Mouse (Mus musculus) forebrain, embryonic 15.5 days (tissue): ENCODE results near the gene Gpr153. TPM values are rescaled to one million over a fixed set of nuclear protein-coding genes. Genes with fewer than 3 reads are reported as not detected.

Experiments
- ATAC-seq: fragments of 200-750 bp; cut with Nextera tagmentation; replicated peaks from 2 replicates; pipeline ENCODE4 v1.8.0; 2017; ENCODE audit warnings: mild to moderate bottlenecking, moderate TSS enrichment, moderate library complexity
- H3K27ac ChIP-seq: fragments of 300-500 bp; sonication (generic); replicated peaks from 2 replicates; pipeline ENCODE4 v1.5.1; 2015; ENCODE audit warnings: mild to moderate bottlenecking, inconsistent platforms
- H3K27me3 ChIP-seq: fragments of 300-500 bp; sonication (generic); 2 replicates; pipeline ENCODE4 v1.6.1; 2015; ENCODE audit warnings: inconsistent platforms
- H3K36me3 ChIP-seq: fragments of 300-500 bp; sonication (generic); 2 replicates; pipeline ENCODE4 v1.6.1; 2015; ENCODE audit warnings: mild to moderate bottlenecking, inconsistent platforms
- H3K4me1 ChIP-seq: fragments of 300-500 bp; sonication (generic); 2 replicates; pipeline ENCODE4 v1.6.1; 2015; ENCODE audit warnings: inconsistent platforms
- H3K4me2 ChIP-seq: fragments of 300-500 bp; sonication (generic); replicated peaks from 2 replicates; pipeline ENCODE4 v1.6.1; 2015; ENCODE audit warnings: mild to moderate bottlenecking, inconsistent platforms
- H3K4me3 ChIP-seq: fragments of 300-500 bp; sonication (generic); 2 replicates; pipeline ENCODE4 v1.5.1; 2015; ENCODE audit warnings: mild to moderate bottlenecking, inconsistent platforms
- H3K9ac ChIP-seq: fragments of 300-500 bp; sonication (generic); replicated peaks from 2 replicates; pipeline ENCODE4 v1.6.1; 2015; ENCODE audit warnings: mild to moderate bottlenecking, inconsistent platforms
- H3K9me3 ChIP-seq: fragments of 300-500 bp; sonication (generic); 2 replicates; pipeline ENCODE4 v1.6.1; 2016; ENCODE audit warnings: inconsistent platforms
- WGBS: fragments of 180-500 bp; shearing (Covaris S2); methylation state at CpG from one replicate; pipeline ENCODE4 v1.1.7; 2015; ENCODE audit warnings: mixed read lengths; 5-methylcytosine and 5-hydroxymethylcytosine counted together
- polyA plus RNA-seq: library from polyadenylated mRNA; unstranded; fragments of >200 nt; fragmentation: Nextera tagmentation; extraction: Ambion mirVana; gene quantifications from 2 replicates; pipeline ENCODE4 v1.2.1, GENCODE M21; 2015

Gpr153 gene
- polyA plus RNA-seq, 1 experiment from 2014 or later = 6.3 TPM

DNA sequence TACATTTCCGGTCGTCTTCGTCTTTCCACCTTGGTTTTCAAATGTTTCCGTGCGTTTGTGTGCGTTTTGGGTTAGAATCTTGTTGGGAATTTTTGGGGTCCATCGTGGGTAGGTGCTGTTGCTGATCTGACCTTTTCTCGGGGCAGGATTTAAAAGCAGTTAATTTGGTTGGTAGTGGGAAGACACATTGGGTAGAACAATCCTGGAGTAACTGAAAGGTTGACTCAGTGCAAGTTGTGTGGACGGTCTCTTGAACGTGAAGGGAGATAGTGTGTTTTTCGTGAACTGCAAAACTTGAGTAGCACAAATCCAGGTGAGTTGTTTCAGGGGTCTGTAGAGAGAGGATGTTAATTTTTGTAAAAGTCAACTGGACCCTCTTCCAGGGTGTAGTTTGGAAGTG is 52.5 kb downstream of the Gpr153 start:
- no peak for ATAC-seq
- 1% methylated on average over 11 of the region's 11 CpGs for WGBS
- Histone ChIP-seq H3K4me3 (peak overlapping the region; percentile 91), H3K27ac (no peak overlapping the region), H3K4me2 (peak overlapping the region; percentile 76), H3K27me3 (no peaks in the 10 kb centered on the region), H3K9ac (peak overlapping the region; percentile 93), H3K4me1 (peaks cover 15% of the 10 kb centered on the region), H3K36me3 (peaks cover 28% of the 10 kb centered on the region), H3K9me3 (no peaks in the 10 kb centered on the region)

DNA sequence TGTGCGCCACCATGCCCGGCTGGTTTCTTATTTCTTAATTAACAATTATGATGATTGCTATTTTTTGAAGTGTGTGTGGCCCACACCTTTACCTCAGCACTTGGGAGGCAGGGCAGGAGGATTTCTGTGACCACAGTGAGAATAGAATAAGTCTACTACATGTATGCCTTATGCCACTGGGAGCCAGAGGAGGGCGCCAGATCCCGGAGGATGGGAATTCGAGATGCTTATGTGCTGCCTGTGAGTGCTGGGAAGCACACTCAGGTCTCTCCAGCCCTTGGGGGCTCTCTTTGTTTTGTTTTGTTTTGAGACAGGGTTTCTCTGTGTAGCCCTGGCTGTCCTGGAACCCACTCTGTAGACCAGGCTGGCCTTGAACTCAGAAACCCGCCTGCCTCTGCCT is 54.7 kb downstream of the Gpr153 start:
- Histone ChIP-seq H3K9ac (no peak overlapping the region), H3K27me3 (no peaks in the 10 kb centered on the region), H3K36me3 (peaks cover 49% of the 10 kb centered on the region), H3K27ac (no peak overlapping the region), H3K4me2 (no peak overlapping the region), H3K9me3 (no peaks in the 10 kb centered on the region), H3K4me3 (no peak overlapping the region), H3K4me1 (peaks cover 15% of the 10 kb centered on the region)
- WGBS = 80% methylated on average over 6 of the region's 6 CpGs
- no peak for ATAC-seq

DNA sequence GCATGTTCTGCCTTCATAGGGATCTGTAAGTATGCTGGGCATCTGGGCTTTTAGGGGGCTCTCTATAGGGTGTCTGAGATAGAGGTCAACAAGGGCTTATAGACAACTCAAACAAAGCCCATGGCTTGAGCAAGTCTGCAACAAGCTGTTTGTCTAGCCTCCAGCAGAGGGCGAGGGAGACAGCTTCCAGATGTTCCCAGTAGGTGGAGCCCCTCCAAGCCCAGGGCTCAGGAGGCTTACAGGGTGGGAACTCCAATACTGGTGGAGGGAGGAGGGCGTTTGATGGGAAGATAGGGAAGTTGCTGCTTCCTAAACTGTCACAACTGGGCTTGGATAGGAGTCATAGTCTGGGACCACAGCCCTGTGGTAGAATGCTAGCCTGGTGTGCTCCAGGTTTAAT is 58.9 kb downstream of the Gpr153 start:
- WGBS = 36% methylated on average over 2 of the region's 2 CpGs
- Histone ChIP-seq H3K9me3 (no peaks in the 10 kb centered on the region), H3K9ac (no peak overlapping the region), H3K4me3 (no peak overlapping the region), H3K36me3 (peaks cover 67% of the 10 kb centered on the region), H3K27me3 (no peaks in the 10 kb centered on the region), H3K27ac (no peak overlapping the region), H3K4me2 (no peak overlapping the region), H3K4me1 (no peaks in the 10 kb centered on the region)
- ATAC-seq = peak; percentile 60; the same call in 1 of the 2 replicates

DNA sequence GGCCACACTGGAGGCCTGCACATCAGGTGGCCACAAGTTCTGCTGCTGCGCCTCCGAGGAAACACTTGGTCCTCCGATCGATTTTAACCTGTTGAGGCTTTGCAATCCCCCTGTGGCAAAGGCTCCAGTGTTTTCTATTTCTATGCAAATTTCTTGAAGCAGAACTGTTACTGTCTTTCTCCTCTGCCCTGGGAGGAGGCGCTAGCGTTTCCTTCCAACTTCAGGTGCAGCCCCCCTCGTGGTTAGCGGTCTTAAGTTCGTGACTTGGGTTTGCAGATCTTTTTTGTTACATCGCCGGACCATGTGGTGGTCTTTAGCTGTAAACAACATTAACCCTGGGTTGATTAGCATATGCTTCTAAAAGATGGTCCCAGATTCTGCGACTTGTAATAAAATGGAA is 59.6 kb downstream of the Gpr153 start:
- no peaks in the 10 kb centered on the region for H3K27me3 ChIP-seq
- WGBS = 91% methylated on average over 12 of the region's 12 CpGs
- H3K9me3 ChIP-seq = no peaks in the 10 kb centered on the region
- ATAC-seq = no peak
- peaks cover 4% of the 10 kb centered on the region; the same call in 1 of the 2 replicates for H3K4me1 ChIP-seq
- no peak overlapping the region for H3K27ac ChIP-seq
- no peak overlapping the region for H3K4me2 ChIP-seq
- peaks cover 67% of the 10 kb centered on the region for H3K36me3 ChIP-seq
- no peak overlapping the region for H3K4me3 ChIP-seq
- no peak overlapping the region for H3K9ac ChIP-seq

Other genes with a start within 250 kb of the Gpr153 start
- 18.0 and 21.5 TPM in 2 replicates for gene Zbtb48, start 246.6 kb upstream of the Gpr153 start, polyA plus RNA-seq
- gene Tas1r1, start 235.7 kb upstream of the Gpr153 start, polyA plus RNA-seq = 1.5 TPM in 2 replicates
- 26.4 and 27.9 TPM in 2 replicates for gene Nol9, start 234.9 kb upstream of the Gpr153 start, polyA plus RNA-seq
- 9.3 and 10.9 TPM in 2 replicates for gene Plekhg5, start 201.7 kb upstream of the Gpr153 start, polyA plus RNA-seq
- gene Tnfrsf25, start 158.3 kb upstream of the Gpr153 start, polyA plus RNA-seq = 0.53 and 1.0 TPM in 2 replicates
- gene Espn, start 121.9 kb upstream of the Gpr153 start, polyA plus RNA-seq = 0.09 and 0.10 TPM in 2 replicates
- gene Hes2, start 115.4 kb upstream of the Gpr153 start, polyA plus RNA-seq = not detected in 2 replicates
- gene Acot7, start 96.1 kb upstream of the Gpr153 start, polyA plus RNA-seq = 210 and 219 TPM in 2 replicates
- gene Hes3, start 17.4 kb downstream of the Gpr153 start, polyA plus RNA-seq = 0.09 and 0.13 TPM in 2 replicates
- 17.6 and 18.6 TPM in 2 replicates for gene Icmt, start 23.0 kb downstream of the Gpr153 start, polyA plus RNA-seq
- 1.8 and 2.9 TPM in 2 replicates for gene Rnf207, start 44.8 kb downstream of the Gpr153 start, polyA plus RNA-seq
- 216 and 221 TPM in 2 replicates for gene Rpl22, start 51.5 kb downstream of the Gpr153 start, polyA plus RNA-seq
- gene Chd5, start 64.4 kb downstream of the Gpr153 start, polyA plus RNA-seq = 35.5 and 39.3 TPM in 2 replicates
- 5.0 and 5.5 TPM in 2 replicates for gene Nphp4, start 202.5 kb downstream of the Gpr153 start, polyA plus RNA-seq
- gene Kcnab2, start 203.6 kb downstream of the Gpr153 start, polyA plus RNA-seq = 14.4 and 17.2 TPM in 2 replicates